Mouse (Mus musculus) liver, embryonic 11.5 days (tissue): ENCODE data around the gene Chst2. TPM values are rescaled to one million over a fixed set of nuclear protein-coding genes. Genes with fewer than 3 reads are reported as not detected.

Experiments used
- ATAC-seq: fragments of 200-750 bp; cut with Nextera tagmentation; replicated peaks from 2 replicates; pipeline ENCODE4 v1.8.0; 2017; ENCODE audit warnings: moderate number of reproducible peaks, mild to moderate bottlenecking, moderate TSS enrichment, moderate library complexity; ENCODE audit not compliant: low FRiP score
- DNase-seq: peaks from one replicate; pipeline ENCODE4 v3.0.0-alpha.2; 2017; ENCODE audit warnings: low spot score
- H3K27ac ChIP-seq: fragments of 300-500 bp; sonication (generic); 2 replicates; pipeline ENCODE4 v1.5.1; 2014; ENCODE audit warnings: mild to moderate bottlenecking, low read depth, low read length, control low read depth
- H3K27me3 ChIP-seq: fragments of 300-500 bp; sonication (generic); replicated peaks from 2 replicates; pipeline ENCODE4 v1.6.1; 2014; ENCODE audit warnings: low read length, mixed read lengths; ENCODE audit not compliant: control insufficient read depth, insufficient read depth
- H3K36me3 ChIP-seq: fragments of 300-500 bp; sonication (generic); 2 replicates; pipeline ENCODE4 v1.6.1; 2014; ENCODE audit warnings: mild to moderate bottlenecking, low read length, moderate library complexity, mixed read lengths; ENCODE audit not compliant: control insufficient read depth, insufficient read depth
- H3K4me1 ChIP-seq: fragments of 300-500 bp; sonication (generic); replicated peaks from 2 replicates; pipeline ENCODE4 v1.6.1; 2014; ENCODE audit warnings: low read length, mixed read lengths; ENCODE audit not compliant: control insufficient read depth, insufficient read depth
- H3K4me2 ChIP-seq: fragments of 300-500 bp; sonication (generic); 2 replicates; pipeline ENCODE4 v1.6.1; 2014; ENCODE audit warnings: mild to moderate bottlenecking, control low read depth, moderate library complexity
- H3K4me3 ChIP-seq: fragments of 300-500 bp; sonication (generic); 2 replicates; pipeline ENCODE4 v1.5.1; 2014; ENCODE audit warnings: low read depth, low read length, control low read depth
- H3K9ac ChIP-seq: fragments of 300-500 bp; sonication (generic); 2 replicates; pipeline ENCODE4 v1.6.1; 2014; ENCODE audit warnings: low read depth, low read length, control low read depth
- H3K9me3 ChIP-seq: fragments of 300-500 bp; sonication (generic); 2 replicates; pipeline ENCODE4 v1.6.1; 2016; ENCODE audit warnings: low read length, inconsistent platforms, mixed read lengths; ENCODE audit not compliant: control insufficient read depth
- WGBS: fragments of 180-500 bp; shearing (Covaris S2); extraction: QIAGEN DNeasy Blood & Tissue Kit; methylation state at CpG from one replicate; pipeline ENCODE4 v1.1.7; 2014; 5-methylcytosine and 5-hydroxymethylcytosine counted together
- polyA plus RNA-seq: library from polyadenylated mRNA; unstranded; fragments of >200 nt; fragmentation: Nextera tagmentation; extraction: Ambion mirVana; gene quantifications from 2 replicates; pipeline ENCODE4 v1.2.1, GENCODE M21; 2014

Gene Chst2
- polyA plus RNA-seq, 1 experiment from 2014 or later: 1.3 TPM

- Histone ChIP-seq H3K4me1 (no peaks in the 10 kb centered on the region), H3K9ac (no peak overlapping the region), H3K27me3 (peaks cover 11% of the 10 kb centered on the region), H3K9me3 (no peaks in the 10 kb centered on the region), H3K36me3 (no peaks in the 10 kb centered on the region), H3K4me3 (no peak overlapping the region), H3K4me2 (no peak overlapping the region), H3K27ac (no peak overlapping the region)
- no peak for DNase-seq
- ATAC-seq: no peak
Observed at GRCm38 (mm10) chr9:95413911-95414310, 7.4 kb upstream of the Chst2 start.

DNA sequence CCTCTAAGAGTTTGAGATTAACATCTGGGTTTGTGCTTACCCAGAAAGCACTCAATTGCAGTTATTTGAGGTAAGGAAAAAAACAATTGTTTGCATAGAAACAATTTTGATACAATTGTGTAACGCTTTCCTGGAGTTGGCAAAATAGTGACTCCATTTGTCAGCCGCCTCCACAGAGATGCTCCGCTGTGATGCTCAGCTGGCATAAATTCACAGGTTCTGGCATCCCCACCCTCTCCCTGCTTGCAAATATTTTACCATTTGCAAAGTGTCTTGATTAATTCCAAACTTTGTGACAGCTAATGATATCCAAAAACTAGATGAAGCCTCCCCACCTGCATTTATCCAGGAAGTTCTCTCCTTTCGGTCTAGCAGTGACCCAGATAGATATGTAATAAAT is 5.5 kb upstream of the Chst2 start:
- Histone ChIP-seq H3K36me3 (no peaks in the 10 kb centered on the region), H3K4me2 (no peak overlapping the region), H3K9ac (no peak overlapping the region), H3K27me3 (peaks cover 29% of the 10 kb centered on the region), H3K27ac (no peak overlapping the region), H3K9me3 (no peaks in the 10 kb centered on the region), H3K4me1 (no peaks in the 10 kb centered on the region), H3K4me3 (no peak overlapping the region)
- no peak for DNase-seq
- WGBS: 76% methylated on average over 4 of the region's 4 CpGs
- ATAC-seq: no peak

DNA sequence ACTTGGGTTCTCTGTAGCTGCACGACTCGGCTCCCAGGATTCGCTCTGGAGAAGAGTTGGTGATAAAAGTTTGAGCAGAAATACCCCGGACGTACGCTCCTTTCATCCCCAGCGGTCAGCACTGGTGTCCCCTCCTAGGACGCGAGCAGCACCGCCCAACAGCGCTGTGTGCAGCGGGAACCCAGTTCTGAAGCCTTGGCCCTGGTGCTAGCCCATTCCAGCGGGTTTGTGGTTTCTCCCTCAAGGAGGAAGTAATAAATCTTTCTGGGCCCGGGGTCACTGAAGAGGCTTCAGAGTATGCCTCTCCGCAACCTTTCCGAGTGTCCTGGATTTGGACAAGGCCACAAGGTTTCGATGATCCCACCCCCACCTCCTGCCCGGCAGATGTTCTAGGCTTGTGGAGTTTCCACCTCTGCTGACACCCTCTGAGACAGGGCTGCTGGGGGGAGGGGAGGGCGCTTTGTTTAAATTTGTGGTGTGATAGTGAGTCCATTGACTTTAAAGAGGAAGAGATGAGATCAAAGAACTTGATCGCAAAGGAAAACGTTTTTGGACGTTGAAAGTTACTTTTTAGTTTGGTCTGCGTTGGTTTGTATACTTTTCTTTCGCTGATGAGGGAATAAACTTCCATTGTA is 1.2 kb upstream of the Chst2 start:
- DNase-seq (no peak), ATAC-seq (0 out of 2 replicates have a peak, but pooled peaks have one; percentile 8)
- WGBS: 2% methylated on average over 24 of the region's 24 CpGs
- Histone ChIP-seq H3K27ac (no peak overlapping the region), H3K9me3 (no peaks in the 10 kb centered on the region), H3K36me3 (no peaks in the 10 kb centered on the region), H3K27me3 (peaks cover 61% of the 10 kb centered on the region), H3K4me3 (peak overlapping the region; percentile 59), H3K9ac (no peak overlapping the region), H3K4me1 (no peaks in the 10 kb centered on the region; the same call in 1 of the 2 replicates), H3K4me2 (peak overlapping the region; percentile 84)

- Histone ChIP-seq H3K4me2 (peak overlapping the region; percentile 84), H3K9ac (peak overlapping the region; percentile 40), H3K4me1 (no peaks in the 10 kb centered on the region; the same call in 1 of the 2 replicates), H3K27ac (no peak overlapping the region), H3K36me3 (no peaks in the 10 kb centered on the region), H3K9me3 (no peaks in the 10 kb centered on the region), H3K27me3 (peaks cover 56% of the 10 kb centered on the region), H3K4me3 (peak overlapping the region; percentile 59)
- peak; percentile 22 for ATAC-seq
- DNase-seq: peak; percentile 52
- WGBS: under 1% methylated on average over 72 of the region's 72 CpGs
Observed at GRCm38 (mm10) chr9:95405946-95406570, 464 bp downstream of the Chst2 start.

- ATAC-seq: peak; percentile 22
- Histone ChIP-seq H3K4me3 (peak overlapping the region; percentile 59), H3K4me2 (peak overlapping the region; percentile 84), H3K9ac (peak overlapping the region; percentile 40), H3K9me3 (no peaks in the 10 kb centered on the region), H3K27me3 (peaks cover 56% of the 10 kb centered on the region), H3K36me3 (no peaks in the 10 kb centered on the region), H3K27ac (no peak overlapping the region), H3K4me1 (no peaks in the 10 kb centered on the region; the same call in 1 of the 2 replicates)
- peak; percentile 71 for DNase-seq
- whole genome bisulfite sequencing: 2% methylated on average over 30 of the region's 30 CpGs
Observed at GRCm38 (mm10) chr9:95405511-95405945, 994 bp downstream of the Chst2 start.

GRCm38 (mm10) chr9:95404811-95405465 is 1.6 kb downstream of the Chst2 start:
- Histone ChIP-seq H3K9me3 (no peaks in the 10 kb centered on the region), H3K4me3 (peak overlapping the region; percentile 59), H3K9ac (no peak overlapping the region), H3K36me3 (no peaks in the 10 kb centered on the region), H3K4me1 (no peaks in the 10 kb centered on the region; the same call in 1 of the 2 replicates), H3K27me3 (peaks cover 56% of the 10 kb centered on the region), H3K4me2 (peak overlapping the region; percentile 84), H3K27ac (no peak overlapping the region)
- ATAC-seq (no peak), DNase-seq (peak; percentile 34)
- 72% methylated on average over 38 of the region's 38 CpGs for WGBS

DNA sequence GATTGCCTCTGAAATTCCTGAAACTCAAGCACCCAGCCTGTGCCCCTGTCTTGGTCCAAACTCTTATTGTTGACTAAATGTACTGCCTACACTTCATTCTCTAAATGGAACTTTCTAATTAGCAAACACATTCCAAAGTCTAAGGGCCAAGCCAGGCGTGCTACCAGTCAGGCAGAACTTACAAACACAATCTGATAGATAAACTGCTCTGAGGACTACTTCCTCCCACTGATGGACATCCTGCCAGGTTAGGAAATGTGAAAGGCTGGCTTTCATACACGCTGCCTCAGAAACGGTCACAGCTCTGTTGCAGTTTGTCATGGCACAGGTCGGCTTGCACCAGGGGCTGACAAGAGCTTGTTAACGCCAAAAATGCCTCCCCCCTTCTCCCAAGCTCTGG is 4.8 kb downstream of the Chst2 start:
- no peak overlapping the region for H3K4me3 ChIP-seq

GRCm38 (mm10) chr9:95392011-95392410 is 14.5 kb downstream of the Chst2 start:
- Histone ChIP-seq H3K9me3 (no peaks in the 10 kb centered on the region), H3K4me2 (no peak overlapping the region), H3K27ac (no peak overlapping the region), H3K9ac (no peak overlapping the region), H3K4me3 (no peak overlapping the region), H3K27me3 (no peaks in the 10 kb centered on the region), H3K4me1 (no peaks in the 10 kb centered on the region), H3K36me3 (no peaks in the 10 kb centered on the region)
- no peak for DNase-seq
- ATAC-seq: no peak
- 50% methylated on average over 1 of the region's 1 CpGs for WGBS

More for the DNA sequence above, 4.8 kb downstream of the Chst2 start:
- Histone ChIP-seq H3K4me2 (no peak overlapping the region), H3K9me3 (no peaks in the 10 kb centered on the region), H3K9ac (no peak overlapping the region), H3K4me1 (no peaks in the 10 kb centered on the region; the same call in 1 of the 2 replicates), H3K27ac (no peak overlapping the region), H3K27me3 (peaks cover 28% of the 10 kb centered on the region), H3K36me3 (no peaks in the 10 kb centered on the region)
- WGBS: 25% methylated on average over 5 of the region's 5 CpGs
- DNase-seq (no peak), ATAC-seq (no peak)
